Mouse (Mus musculus): ENCODE data around the gene Ppm1k. TPM values are rescaled to one million over a fixed set of nuclear protein-coding genes. Genes with fewer than 3 reads are reported as not detected.

Gene Ppm1k
- polyA plus RNA-seq (2012; rRNA removed), result 4.7 and 6.2 TPM in 2 replicates

GRCm38 (mm10) chr6:57535386-57535936 is at the start of gene Ppm1k:
Gene Ppm1k, minus strand, starts transcription at chr6:57535468.

GRCm38 (mm10) chr6:57580881-57581548 is 45.7 kb upstream of the Ppm1k start, which contains the start of gene Herc6:
Gene Herc6, plus strand, starts transcription at chr6:57581000.

Other genes with a start within 250 kb of the Ppm1k start
- gene Vmn1r16, start 206.0 kb downstream of the Ppm1k start, polyA plus RNA-seq (2012; rRNA removed), result not detected in 2 replicates
- not detected in 2 replicates for gene Vmn1r17, start 171.7 kb downstream of the Ppm1k start, polyA plus RNA-seq (2012; rRNA removed)
- not detected in 2 replicates for gene Vmn1r18, start 139.7 kb downstream of the Ppm1k start, polyA plus RNA-seq (2012; rRNA removed)
- gene Vmn1r19, start 131.7 kb downstream of the Ppm1k start, polyA plus RNA-seq (2012; rRNA removed), result not detected in 2 replicates
- gene Vmn1r20, start 106.5 kb downstream of the Ppm1k start, polyA plus RNA-seq (2012; rRNA removed), result not detected in 2 replicates
- 2.3 and 2.9 TPM in 2 replicates for gene Herc6, start 45.5 kb upstream of the Ppm1k start, polyA plus RNA-seq (2012; rRNA removed)
- gene Pyurf, start 156.6 kb upstream of the Ppm1k start, polyA plus RNA-seq (2012; rRNA removed), result 11.8 and 13.6 TPM in 2 replicates
- gene Lancl2, start 167.1 kb upstream of the Ppm1k start, polyA plus RNA-seq (2012; rRNA removed), result 28.1 and 33.8 TPM in 2 replicates